Mouse (Mus musculus): ENCODE data around the gene Senp2.
"Not testable (repeated sequence)": the region's sequence is repeated elsewhere in the genome, so short reads cannot be mapped to it uniquely, and the experiment has no call there.

Gene Senp2

DNA sequence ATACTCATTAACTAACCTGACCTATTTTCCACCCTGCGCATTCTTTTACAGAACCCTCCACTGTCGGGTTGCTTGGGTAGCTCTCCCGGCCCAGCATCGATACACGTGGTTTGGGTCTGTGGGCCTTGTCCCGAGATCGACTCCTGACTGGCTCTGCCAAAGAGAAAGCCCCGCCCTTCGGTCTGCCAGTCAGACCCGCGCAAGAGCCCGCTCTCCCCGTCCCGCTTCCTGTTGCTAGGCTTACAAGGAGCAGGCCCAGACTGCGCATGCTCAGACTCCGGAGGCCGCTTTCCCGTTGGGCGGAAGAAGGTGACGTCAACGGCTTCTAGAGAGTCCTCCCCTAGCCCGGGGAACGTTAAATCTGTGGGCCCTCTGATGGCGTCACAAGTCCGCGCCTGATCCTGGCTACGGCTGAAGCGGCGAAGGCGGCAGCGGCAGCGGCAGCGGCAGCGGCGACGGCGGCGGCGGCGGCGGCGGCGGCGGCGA lies at the start of gene Senp2:
Gene Senp2 (plus strand): TSS at position 386 of the 486 bp plus-strand sequence.
- DNase-seq, result peak; percentile 100

DNA sequence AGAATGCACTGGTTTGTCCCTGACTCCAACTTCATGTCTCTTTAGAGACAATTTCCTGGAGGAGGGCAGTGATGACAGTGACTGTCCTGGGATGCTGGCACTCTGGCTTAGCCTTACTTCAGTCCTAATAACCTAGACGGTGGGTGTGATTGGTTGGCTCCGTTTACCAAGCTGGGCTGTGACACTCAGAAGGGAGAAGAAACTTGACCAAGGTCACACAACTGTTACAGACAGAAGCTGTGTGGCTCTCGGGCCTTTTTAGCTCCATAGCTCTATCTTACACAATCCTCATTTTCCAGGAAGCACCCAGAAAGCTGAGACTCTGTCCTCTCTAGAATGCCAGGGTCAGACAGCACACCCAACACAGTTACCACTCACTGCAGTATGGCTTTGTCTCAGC lies 43.7 kb upstream of the Senp2 start:
- no peak for DNase-seq

DNA sequence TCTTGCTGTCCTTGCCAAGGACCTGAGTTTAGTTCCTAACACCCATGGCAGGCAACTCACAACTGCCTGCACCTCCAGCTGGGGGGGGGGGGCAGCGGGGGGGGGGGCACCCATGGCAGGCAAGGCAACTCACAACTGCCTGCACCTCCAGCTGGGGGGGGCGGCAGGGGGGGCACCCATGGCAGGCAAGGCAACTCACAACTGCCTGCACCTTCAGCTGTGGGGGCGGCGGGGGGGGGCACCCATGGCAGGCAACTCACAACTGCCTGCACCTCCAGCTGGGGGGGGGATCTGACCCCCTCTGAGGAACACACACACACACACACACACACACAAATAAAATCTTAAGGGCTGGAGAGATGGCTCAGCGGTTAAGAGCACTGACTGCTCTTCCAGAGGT lies 39.4 kb upstream of the Senp2 start:
- no peak for DNase-seq

DNA sequence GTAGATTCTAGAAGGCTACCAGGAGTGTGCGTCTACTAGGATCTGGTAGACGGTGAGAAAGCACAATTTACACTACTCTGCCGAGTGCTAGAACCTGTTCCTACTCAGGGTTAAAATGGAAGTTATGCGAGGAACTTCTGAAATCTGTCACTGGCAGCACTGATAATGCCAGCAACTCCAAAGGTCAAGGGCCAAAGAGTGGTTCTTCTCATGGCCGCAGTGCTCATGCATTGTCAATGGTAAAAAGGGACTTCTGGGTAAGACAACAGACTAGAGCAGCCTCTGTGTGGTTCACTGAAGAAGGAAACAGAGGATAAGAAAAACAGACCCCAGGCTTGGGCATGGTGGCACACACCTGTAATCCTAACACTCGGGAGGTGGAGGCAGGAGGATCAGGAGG lies 38.7 kb upstream of the Senp2 start:
- no peak for DNase-seq

DNA sequence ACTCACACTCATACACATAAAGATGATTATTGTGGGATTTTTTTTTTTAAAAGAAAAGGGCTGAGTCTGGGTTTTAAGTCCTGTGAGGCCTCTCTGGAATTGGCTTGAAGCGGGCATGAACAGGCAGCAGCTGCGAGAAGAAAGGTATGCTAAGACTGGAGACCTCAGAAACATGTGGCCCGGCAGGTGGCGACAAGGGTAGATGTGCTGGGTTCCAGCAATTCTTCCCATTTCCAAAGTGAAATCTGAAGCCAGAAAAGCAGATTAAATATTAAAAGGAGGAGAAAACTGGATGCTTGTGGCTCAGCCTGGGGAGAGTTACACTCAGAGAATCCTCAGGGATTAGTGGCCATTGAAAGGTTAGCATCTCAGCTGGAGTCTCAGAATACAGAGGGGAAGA lies 37.8 kb upstream of the Senp2 start:
- DNase-seq, result no peak

DNA sequence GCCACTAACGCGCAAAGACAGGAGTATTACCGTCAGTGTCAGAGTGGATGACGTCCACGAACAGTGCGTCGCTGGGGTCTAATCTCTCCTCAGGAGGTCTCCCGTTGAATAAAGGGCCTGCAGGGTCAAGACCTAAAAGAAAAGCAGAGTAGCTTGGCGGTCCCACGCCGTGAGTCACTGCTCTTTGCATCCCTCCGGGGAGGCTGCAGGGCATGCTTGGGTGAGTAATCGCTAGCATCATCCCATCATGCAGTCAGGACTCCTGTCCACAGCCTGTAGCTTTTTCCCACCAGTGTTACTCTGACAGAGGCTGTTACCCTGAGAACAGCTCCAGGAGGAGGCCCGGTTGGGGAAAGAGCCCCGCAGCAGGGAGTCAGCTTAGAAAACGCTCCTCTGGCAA lies 33.1 kb upstream of the Senp2 start:
- no peak for DNase-seq

DNA sequence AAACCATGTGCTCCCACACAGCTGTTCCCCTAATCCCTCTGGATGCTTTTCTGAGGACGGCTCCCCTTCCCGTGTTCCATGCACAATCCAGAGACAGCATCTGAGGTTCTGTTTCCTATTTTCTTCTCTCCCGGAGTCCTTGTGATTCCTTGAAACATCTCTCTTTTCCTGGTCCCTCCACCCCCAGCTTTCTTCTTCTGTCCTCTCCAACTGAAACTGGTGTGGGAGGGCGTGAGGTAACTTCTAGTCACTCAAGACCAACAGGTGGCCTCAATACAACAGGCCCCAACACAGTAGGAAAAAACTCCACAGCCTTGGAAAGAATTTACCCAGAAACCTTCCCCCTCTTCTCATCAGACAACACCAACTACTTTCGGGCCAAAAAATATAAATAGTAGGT lies 31.9 kb upstream of the Senp2 start:
- no peak for DNase-seq

DNA sequence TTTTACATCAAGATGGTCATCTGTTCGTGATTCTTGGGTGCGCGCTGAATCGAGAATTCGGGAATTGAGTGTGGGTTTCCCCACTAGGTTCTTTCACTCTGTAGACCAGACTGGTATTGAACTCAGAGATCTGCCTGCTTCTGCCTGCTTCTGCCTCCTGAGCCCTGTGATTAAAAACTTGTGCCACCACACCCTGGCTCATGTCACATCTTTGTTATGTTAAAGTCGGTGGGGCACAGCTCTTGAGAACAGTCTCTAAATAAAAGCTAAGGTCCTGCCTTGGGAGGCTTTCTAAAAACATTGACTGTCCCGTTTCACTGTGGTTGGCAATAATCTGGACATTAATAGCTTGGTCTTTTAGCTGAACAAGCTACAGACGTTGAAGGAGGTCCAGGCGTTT lies 26.1 kb upstream of the Senp2 start:
- no peak for DNase-seq

DNA sequence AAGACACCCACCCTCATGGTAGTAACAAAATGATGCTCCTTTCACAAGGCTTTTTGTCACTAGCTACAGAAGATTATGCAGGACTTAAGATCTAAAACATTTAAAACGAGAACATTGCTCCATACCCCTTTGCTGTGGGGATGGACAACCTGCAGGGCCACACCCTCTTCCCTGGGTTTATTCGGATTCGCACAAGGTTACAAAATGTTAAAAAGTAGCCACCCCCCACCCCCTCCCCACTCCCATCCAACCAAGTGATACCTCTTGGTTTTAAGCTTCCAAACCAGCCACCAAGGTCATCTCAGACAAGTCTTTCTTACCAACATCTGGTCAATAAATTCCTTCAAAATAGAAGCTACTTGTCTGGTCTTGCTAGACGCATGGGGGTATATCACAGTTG lies 25.7 kb upstream of the Senp2 start:
- DNase-seq, result no peak

DNA sequence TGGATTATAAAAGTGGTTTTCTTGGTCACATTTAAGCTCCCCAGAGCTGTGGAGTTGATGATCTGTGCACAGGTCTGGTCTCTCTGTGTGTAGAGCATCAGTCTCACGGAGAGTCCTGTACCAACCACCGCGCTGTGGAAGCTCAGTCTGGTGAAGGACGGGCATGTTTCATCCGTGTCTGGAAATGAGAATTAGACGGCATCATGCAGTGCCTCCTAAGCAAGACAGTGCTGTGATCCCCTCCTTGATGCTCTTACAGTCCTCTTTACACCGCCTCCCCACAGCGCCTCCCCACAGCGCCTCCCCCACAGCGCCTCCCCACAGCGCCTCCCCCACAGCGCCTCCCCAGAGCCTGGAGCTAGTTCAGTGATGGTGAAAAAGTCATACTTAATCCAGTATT lies 25.2 kb upstream of the Senp2 start:
- no peak for DNase-seq

DNA sequence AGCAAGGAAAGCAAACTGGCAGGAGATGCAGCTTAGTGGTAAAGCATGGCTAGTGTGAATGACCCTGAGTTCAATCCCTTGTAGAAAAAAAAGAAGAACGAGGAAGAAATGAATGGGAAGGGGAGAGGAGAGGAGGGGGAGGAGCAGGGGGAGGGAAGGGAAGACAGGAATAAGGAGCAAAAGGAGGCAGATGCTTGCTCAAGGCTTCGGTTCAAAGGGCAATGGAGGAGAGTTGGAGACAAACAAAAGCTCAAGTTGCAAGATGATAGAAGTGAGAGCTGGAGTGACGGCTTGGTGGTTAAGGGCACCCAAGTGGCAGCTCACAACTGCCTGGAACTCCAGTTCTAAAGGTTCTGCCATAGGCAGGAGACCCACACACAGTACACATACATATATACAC lies 23.1 kb upstream of the Senp2 start:
- DNase-seq, result no peak

DNA sequence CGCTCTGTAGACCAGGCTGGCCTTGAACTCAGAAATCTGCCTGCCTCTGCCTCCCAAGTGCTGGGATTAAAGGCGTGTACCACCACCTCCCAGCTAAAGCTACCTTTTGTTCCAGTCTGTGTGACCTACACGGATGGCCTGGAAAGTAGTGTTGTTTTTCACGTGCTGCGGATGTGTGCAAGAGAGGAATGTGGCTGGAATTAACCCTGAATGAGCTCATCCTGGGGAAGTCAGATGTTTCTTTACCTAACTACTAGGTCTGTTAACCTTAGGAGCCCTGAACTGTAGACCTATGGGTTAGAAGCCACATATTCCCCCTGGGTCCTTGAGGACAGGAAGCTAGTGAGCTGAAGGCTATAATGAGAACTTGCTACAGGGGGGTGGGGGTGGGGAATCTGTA lies 21.3 kb upstream of the Senp2 start:
- no peak for DNase-seq

DNA sequence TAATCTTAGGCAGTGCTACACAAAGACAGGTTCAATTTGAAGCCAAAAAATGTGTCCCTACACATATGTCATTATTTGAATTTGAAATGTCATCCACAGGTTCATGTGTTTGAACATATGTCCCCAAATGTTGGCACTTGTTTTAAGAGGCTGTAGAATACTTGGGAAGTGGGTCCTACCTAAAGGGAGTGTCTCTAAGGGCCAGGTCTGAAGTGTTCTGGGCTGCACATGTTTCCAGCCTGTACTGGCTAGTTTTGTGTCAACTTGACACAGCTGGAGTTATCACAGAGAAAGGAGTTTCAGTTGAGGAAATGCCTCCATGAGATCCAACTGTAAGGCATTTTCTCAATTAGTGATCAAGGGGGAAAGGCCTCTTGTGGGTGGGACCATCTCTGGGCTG lies 18.4 kb upstream of the Senp2 start:
- not testable (repeated sequence) for DNase-seq

DNA sequence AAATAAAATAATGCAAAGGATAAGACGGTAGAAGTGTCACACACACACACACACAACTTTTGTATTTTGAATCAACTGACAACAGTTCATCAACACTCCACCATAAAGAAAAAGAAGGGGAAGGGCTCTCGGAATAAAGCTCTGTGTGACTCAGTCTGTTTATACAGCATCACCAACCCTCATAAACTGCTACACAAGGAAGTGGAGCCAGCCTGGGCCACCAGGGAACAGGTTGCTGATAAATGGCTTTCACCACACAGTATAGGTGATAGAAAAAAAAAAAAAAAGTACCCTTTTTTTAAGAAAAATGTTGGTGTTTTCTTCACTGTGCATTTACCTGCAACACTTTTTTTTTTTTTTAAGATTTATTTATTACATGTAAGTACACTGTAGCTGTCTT lies 17.5 kb upstream of the Senp2 start:
- no peak for DNase-seq

DNA sequence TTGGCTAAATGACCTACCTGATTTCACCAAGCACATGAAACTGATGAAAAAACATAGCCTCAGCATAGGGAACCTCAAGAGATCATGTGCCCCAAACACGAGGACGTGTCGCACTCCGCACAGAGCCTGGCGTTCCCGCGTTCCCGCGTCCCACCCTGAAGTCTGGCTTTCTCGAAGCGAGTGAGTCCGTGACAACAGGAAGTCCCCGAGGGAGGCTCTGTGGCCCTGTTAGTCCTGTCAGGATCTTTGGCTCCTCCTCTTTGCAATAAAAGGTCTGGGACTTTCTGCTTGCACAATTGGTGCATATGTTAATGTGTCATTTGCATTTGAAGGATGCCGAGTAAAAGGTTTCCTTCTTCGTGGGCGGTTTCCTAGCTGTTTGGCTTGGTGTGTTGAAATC lies 14.0 kb upstream of the Senp2 start, which contains the start of gene Liph:
Gene Liph (minus strand): TSS at position 360 of the 400 bp plus-strand sequence.
- DNase-seq, result peak; percentile 32

DNA sequence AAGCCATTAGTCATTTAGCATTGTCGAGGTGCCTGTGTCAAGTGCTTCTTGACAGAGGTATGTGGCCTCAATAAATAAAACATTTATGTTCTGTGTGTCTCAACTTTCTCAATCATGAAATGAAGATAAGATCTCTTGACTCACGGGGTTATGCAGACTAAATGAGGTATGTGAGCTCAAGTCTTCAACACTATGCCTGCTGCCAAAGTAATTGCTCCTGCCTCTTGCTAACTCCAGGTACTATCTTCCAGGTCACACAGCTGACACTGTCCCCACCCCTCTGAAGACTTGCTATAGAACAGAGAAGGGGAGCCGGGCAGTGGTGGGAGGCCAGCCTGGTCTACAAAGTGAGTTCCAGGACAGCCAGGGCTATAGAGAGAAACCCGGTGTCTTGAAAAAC lies 12.9 kb upstream of the Senp2 start:
- no peak for DNase-seq

DNA sequence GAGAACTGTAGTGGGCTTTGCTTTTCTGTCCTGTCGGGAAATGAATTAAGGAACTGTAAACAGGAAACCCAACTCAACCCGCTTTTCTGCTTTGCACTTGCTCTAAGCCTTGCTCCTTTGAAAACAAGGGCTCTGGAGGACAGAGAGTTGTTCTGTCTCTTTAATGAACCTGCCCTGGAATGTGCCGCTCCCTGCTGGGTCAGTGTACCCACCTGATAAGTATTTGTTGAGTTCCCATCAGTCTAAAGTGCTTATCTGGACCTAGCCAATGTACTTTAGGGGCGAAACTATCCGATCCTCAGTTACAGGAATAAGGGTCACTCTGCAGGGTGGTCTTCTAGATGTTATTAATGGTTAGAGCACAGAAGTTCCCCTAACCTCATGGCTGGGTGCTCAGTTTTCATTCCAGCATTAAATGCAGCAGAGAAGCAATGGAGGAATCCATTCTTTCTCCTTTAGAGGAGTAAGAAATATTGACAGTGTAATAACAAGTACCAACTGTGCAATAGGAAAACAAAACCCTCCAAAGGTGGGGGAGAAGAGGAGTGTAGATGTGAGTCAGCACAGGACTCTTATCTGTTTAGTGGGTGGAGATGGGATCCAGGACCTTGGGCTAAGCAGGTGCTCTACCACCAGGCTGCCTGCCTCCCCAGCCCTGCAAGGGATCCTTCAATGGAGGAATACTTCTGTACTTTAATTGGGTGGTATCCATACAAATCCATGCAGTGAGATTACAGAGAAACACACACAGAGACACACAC lies 12.2 kb upstream of the Senp2 start:
- DNase-seq, result no peak

DNA sequence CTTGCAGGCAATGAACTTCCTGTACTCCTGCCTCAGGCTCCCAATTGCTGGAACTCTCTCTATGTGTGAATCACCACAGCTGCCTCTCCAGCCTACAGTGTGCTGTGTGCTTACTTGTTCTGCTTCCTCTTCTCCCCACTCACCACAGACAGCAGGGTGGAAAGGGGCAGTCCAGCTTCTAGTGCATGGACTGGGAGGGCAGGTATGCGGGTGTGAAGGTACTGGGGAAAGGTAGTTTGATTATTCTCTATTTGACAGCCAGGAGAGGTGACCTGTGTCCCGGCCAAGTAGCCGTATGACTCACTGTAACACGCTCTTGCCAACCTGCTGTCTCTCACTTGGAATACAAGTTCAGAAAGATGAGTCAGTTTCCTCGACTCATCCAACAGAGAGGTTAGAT lies 11.2 kb upstream of the Senp2 start:
- DNase-seq, result no peak

DNA sequence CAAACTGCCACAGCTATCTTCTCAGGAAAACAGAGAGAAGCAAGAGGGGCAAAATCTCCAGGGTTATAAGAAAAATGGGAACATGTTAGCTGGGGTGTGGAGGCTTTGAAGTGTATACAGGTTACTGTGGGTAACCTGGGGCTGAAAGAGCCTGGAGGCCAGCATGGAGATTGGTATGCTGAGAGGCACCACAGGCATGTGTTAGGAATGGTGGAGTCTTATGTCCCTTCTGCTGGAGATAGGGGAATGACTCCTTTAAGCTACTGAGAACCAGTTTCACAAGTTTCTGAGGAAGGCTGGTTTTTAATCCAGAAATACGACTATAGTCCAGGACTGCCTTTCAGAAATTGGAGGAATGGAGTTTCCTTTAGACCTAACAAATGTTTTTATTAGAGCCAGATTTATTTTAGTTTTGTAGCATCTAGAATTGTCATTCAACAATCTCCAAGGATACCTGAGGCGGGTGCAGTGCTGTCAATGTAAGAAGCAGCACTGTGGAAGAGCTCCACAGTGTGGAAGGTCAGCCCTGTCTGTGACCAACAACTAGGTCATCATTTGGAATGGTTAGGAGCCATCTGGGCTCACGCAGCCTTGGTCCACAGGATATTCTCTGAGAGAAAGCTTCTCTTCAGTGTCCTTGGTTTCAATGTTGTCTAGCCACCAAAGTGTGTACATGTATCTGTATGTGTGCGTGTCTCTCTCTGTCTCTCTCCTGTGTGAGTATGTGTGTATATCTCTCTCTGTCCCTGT lies 9.2 kb upstream of the Senp2 start:
- DNase-seq, result no peak

DNA sequence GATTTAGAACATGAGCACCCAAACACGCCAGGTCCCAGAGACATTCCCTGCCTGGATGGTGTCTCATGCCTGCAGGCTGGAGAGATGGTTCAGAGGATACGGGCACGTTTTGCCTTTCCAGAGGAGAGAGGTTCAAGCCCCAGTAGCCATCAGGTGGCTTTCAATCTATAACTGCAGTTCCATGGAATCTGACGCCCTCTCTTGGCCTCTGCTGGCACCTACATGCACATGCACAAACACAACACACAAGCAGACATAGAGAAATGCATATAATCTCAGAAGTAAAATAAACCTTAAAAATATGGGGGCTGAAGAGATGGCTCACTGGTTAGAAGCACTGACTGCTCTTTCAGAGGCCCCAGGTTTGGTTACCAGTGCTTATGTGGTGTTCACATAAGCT lies 8.1 kb upstream of the Senp2 start:
- DNase-seq, result no peak

DNA sequence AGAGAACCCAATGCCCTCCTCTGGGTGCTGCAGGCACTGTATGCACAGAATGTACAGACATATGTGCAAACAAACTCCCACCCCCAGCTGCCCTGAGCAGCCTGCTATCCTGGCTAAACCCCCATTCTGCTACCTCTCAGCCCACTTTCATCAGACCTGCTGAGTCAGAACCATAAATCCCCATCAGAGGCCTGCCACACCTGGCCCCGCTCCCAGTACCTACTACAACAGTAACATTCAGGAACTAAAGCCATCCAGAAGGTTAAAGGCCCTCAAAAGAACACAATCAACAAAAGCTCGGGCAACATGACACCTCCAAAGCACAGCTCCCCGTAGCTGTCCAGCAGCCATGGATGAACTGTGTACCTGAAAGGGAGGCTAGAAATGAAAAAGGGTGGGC lies 7.7 kb upstream of the Senp2 start:
- DNase-seq, result no peak

DNA sequence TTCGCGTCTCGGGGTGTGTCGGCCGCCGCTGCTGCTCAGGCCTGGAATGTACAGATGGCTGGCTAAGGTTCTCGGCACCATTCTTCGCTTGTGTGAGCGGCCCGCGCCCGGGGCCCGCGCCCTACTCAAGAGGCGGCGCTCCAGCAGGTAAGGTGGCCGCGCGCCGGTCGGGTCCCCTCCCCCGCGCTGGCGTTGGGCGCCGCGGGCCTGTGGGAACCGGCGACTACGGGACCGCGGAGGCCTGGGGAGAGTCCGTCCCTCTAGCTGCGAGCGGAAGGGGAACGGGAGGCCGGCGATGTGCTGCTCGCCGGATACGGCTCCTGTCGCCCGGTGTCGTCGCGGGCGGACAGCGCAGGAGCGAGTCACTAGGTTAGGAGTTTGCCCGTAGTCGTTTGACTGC lies 312 bp downstream of the Senp2 start:
- DNase-seq, result peak; percentile 71

DNA sequence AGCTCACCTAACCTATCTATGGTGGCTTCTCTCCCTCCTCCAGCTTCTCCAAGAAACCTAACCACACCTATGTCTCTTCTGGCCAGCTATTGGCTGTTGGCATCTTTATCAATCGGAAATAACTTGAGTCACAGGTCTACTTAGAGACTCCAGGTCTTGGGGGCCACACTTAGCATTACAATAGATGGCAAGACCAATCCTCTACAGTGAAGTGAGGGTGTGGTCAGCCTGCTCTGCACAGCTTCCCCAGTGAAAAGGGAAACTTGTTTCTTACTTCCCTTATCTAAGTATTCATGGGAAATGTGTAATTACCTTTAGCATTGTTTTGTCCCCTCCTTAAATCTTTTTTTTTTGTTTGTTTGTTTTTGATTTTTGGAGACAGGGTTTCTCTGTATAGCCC lies 6.3 kb downstream of the Senp2 start:
- no peak for DNase-seq

DNA sequence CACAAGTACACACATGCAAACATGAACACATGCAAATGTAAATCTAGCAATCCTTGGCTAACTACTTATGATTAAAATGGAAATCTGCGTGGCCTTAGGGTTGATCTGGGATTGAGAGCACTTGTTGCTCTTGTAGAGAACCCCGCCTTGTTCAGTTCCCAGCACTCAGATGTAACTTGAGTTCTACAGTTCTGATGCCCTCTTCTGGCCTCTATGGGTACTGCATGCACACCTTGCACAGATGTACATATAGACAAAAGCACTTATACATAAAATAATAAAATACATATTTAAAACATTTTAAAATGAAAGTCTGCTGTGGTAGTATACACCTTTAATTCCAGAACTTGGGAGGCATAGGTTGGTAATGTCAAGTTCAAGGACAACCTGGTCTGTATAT lies 12.8 kb downstream of the Senp2 start:
- peak; percentile 47 for DNase-seq

DNA sequence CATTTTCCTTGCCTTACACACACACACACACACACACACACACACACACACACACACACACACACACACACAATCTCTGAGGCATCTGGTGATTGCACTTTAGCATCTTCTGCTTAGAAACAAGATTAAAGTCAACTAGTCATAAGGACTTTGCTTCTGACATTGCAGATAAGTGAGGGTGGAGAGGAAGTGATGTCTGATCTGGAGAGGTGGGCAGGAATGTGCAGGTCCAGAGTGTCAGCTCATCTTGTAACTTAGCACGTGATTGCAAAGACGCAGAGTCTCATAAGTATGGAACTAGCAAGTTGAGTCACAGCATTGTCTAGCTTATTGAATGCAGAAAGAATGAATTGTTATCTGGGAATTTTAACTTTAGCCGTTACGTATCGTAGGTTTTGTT lies 18.2 kb downstream of the Senp2 start:
- no peak for DNase-seq
